Mouse (Mus musculus) cortical plate, adult 2 months (tissue): ENCODE results near the gene BC004004.

Experiments used
- CTCF ChIP-seq: fragments of 200-500 bp; IDR thresholded peaks from 2 replicates; pipeline ENCODE4 v1.5.1; 2011; ENCODE audit warnings: mild to moderate bottlenecking, control low read depth, low read length; ENCODE audit not compliant: insufficient read depth; ENCODE audit errors: extremely low read depth
- POLR2A ChIP-seq: fragments of 200-500 bp; IDR thresholded peaks from 2 replicates; pipeline ENCODE4 v1.6.1; 2011; ENCODE audit warnings: mild to moderate bottlenecking, low read length, control low read depth; ENCODE audit not compliant: insufficient read depth; ENCODE audit errors: extremely low read depth

GRCm38 (mm10) chr17:29347126-29347644 lies 78.6 kb downstream of the BC004004 start:
- no peak for TF ChIP-seq CTCF
- TF ChIP-seq POLR2A = no peak
